8 mouse cellular contexts compared by ENCODE assay signal in the genomic region with DNA sequence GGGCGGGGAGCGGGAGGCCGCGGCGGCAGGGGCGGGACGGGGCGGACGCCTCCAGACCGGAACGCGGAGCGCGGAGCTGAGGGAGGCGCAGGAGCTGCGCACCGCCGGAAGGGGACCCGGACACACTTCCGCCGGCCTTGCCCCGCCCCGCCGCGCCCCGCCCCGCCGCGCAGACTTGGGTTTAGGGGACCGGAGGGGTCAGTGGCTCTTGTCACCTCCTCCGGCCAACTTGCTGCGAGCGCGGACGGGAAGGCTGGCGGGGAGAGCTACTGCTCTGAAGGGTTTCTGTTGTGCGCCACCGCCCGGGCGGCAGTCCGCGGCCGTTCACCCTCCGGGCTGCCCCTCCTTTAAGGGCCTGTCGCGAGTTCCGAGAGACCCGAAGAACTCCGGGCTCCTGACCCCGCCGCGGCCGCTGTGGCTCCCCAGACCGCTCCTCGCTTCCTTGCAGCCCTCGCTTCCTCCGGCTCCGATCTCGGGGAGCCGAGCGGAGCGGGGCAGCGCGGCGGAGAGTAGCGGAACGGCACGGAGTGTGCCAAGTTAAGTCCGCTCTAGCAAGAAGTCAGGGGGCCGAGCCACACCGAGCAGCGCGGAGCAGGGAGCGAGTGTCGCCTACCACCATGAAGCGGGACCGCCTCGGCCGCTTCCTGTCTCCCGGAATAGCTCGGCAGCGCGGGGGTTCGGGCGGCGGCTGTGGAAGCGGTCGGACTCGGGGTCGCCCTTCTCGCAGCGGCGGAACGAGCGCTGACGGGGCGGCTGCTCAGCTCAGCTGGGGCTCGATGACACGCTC. TPM values are rescaled to one million over a fixed set of nuclear protein-coding genes. Genes with fewer than 3 reads are reported as not detected.
DNase-seq lines count a peak whose midpoint lies in the region.

Gene Zfp276 (plus strand): TSS at position 97 of the 787 bp plus-strand sequence.
Gene Vps9d1 (minus strand): TSS at position 250 of the 787 bp plus-strand sequence.

- WGBS in hindbrain, embryonic 10.5 days, result under 1% methylated on average over 99 of the region's 99 CpGs

- peaks cover 71% of the 10 kb centered on the region for H3K36me3 ChIP-seq in hindbrain, embryonic 10.5 days

- no peaks in the 10 kb centered on the region for H3K27me3 ChIP-seq in hindbrain, embryonic 10.5 days (ENCODE audit: insufficient read depth, poor library complexity, severe bottlenecking)

- peak; percentile 91 for DNase-seq in NIH3T3 (ENCODE audit: low read depth)
- DNase-seq in cerebellum, adult 9-10 months, result peak; percentile 73
- peak in 1 of 2 experiments; percentile 82 for DNase-seq in frontal cortex, adult 2 months (ENCODE audit: extremely low spot score in 1 of 2, low spot score in 1 of 2)
- peak; percentile 86 for DNase-seq in hindbrain, embryonic 10.5 days (ENCODE audit: low spot score)
- DNase-seq in layer of hippocampus, postnatal 14 days (ENCODE audit: low spot score in 2 of 2), result peak; percentile 75 to 81
- peak; percentile 89 for DNase-seq in lung, postnatal 14 days
- DNase-seq in retina, adult 2 months (ENCODE audit: low read depth, low spot score), result peak; percentile 61
- peak; percentile 85 to 87 for DNase-seq in thymus, postnatal 36 days

- H3K4me3 ChIP-seq in hindbrain, embryonic 10.5 days, result peak within 1 kb of the TSS; percentile 98

- no peaks in the 10 kb centered on the region for H3K9me3 ChIP-seq in hindbrain, embryonic 10.5 days

- H3K4me1 ChIP-seq in hindbrain, embryonic 10.5 days (replicated peaks), result peaks cover 52% of the 10 kb centered on the region

- peak within 1 kb of the TSS; percentile 97 for H3K27ac ChIP-seq in hindbrain, embryonic 10.5 days

RNA-seq across cellular contexts. Expression of gene Zfp276, which starts in this region (rescaled TPM):
- polyA plus RNA-seq in frontal cortex, adult 2 months (2012; rRNA removed), result 27.4 and 32.1 TPM in 2 replicates
- 30.6 and 36.0 TPM in 2 replicates for polyA plus RNA-seq in hindbrain, embryonic 10.5 days (2016; fragmentation: Nextera tagmentation; extraction: Ambion mirVana)
- 10 to 100 TPM; 22.4 to 23.3 TPM for total RNA-seq in layer of hippocampus, postnatal 14 days (2021)

RNA-seq across cellular contexts. Expression of gene Vps9d1, which starts in this region (rescaled TPM):
- 97.9 and 108 TPM in 2 replicates for polyA plus RNA-seq in frontal cortex, adult 2 months (2012; rRNA removed)
- 26.8 and 31.7 TPM in 2 replicates for polyA plus RNA-seq in hindbrain, embryonic 10.5 days (2016; fragmentation: Nextera tagmentation; extraction: Ambion mirVana)
- 10 to 100 TPM; 56.3 to 58.0 TPM for total RNA-seq in layer of hippocampus, postnatal 14 days (2021)
